Mouse (Mus musculus): ENCODE data around the gene Epb41l3. TPM values are rescaled to one million over a fixed set of nuclear protein-coding genes. Genes with fewer than 3 reads are reported as not detected.

The Epb41l3 gene
- total RNA-seq, 1 experiment from 2014 or later: 15.7 TPM

DNA sequence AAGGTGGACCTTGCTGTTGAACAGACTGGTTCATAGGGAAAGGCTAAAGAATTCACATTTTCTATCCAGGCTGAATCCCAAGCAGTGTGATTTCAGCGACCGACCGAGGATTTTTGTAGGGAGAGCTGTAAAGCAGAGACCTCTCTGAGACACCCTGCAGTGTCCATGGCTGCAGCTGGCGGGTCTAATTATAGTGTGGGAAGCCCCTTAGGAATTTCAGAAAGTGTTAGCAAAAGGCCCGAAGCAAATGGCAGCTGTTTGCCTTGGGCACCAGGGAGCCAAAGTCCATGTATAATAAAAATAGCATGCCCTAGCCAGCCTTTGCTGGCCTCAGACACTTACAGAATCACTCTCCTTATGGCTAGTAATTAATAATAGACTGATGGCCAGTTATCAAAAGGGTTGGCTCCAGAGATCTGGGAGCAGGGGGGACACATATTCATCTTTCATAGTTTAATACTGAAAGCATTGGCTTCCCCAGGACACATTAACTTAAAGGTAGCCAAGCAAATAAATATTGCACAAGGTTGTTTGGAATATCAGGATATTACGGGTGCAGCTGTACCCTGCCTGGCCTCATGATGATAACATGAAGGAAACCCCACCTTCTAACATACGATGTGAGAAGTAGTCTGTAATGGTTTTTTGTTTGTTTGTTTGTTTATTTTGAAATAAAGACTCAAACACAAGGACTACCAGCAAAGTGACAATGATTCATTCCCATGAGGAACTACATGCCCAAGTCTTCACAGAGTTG is 106.3 kb downstream of the Epb41l3 start:
- DNase-seq: no peak

DNA sequence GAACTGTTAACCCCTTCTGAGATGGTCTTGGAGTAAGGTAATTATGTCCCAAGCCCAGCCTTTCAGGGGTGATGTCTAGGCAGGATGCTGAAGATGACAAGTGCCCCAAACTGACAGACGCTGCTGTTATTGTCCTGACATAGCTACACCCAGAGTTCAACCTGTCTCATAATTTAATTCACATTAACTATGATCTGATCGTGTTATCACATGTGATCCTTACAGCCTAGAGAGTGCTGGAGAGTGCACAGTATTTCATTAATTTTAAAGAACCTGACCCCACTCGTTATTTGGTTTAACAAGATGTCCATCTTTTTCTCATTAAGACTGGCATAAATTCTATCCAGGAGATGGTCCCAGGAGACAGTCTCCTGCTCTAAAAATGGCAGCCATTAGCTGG is 112.3 kb downstream of the Epb41l3 start:
- DNase-seq: no peak

DNA sequence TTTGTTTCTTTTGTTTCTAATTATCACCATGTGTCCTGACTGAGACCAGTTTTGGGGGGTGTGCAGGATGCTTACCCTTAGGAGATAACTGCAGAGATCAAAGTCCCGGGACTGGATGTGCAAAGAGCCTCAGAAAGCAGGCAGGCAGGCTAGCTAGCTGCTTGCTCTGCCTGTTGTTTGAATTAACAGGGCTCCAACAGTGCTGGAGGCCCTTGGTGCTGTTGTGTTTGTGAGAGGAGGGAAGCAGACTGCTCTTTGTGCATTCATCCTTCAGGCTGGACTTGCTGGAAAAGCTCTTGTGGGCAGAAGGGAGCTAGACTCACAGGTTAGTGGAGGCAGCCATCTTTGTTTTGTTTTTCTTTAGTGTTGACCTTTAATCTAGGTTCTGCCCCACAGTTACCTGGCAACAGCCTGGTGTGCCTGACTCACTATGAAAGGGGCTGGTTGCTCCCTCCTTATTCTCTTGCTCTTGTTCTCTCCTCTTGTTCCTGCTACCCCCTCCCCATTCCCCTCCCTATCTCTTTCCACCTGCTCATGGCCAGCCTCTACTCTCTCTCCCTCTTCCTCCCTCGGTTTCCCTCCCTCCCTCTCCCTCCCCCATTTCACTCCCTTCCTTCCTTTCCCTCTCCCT is 117.5 kb downstream of the Epb41l3 start:
- DNase-seq: no peak

- DNase-seq: no peak
These were observed 119.1 kb downstream of the Epb41l3 start for GRCm38 (mm10) chr17:69194599-69194998.

- DNase-seq: no peak
These were observed 120.3 kb downstream of the Epb41l3 start for GRCm38 (mm10) chr17:69195758-69196157.

GRCm38 (mm10) chr17:69196656-69197055 is 121.2 kb downstream of the Epb41l3 start:
- no peak for DNase-seq

GRCm38 (mm10) chr17:69198805-69199204 is 123.3 kb downstream of the Epb41l3 start:
- no peak for DNase-seq

DNA sequence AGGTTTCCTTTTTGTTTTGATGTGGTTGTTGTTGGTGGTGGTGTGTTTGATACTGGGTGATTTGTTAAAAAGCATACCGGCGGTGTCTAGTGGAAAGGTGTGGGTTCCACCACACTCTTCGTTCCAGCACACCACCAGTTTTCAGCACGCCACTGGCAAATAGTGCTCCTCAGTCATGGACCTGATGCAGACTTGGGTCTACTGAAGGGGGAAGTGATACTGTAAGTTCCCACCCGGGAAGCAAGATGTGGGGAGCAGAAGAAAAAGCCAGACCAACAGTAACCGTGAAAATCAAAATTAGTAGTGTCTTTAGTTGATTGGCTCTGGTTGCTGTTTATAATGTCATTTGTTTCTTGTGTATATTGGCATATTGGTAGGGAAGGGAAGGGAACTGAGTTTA is 124.3 kb downstream of the Epb41l3 start:
- DNase-seq: no peak

DNA sequence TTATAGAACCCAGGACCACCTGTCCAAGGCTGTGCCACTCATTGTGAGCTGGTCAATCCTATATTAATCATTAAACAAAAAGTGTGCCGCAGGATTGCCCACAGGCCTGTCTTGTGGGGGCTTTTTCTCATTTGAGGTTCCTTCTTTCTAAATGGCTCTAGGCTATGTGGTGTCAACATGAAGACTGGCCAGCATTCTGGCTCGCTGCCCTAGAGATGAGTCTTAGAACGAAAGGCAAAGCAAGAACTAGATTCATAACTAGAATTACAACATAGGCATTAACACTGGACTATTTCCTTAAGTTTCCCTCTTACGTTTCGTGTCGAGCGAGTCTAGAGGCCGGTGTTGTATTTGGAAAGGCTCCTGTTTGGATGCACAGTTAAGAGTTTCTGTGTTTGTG is 125.5 kb downstream of the Epb41l3 start:
- DNase-seq: no peak

- no peak for DNase-seq
These were observed 130.0 kb downstream of the Epb41l3 start for GRCm38 (mm10) chr17:69205282-69205999.

- no peak for DNase-seq
These were observed 132.3 kb downstream of the Epb41l3 start for GRCm38 (mm10) chr17:69207562-69208312.

DNA sequence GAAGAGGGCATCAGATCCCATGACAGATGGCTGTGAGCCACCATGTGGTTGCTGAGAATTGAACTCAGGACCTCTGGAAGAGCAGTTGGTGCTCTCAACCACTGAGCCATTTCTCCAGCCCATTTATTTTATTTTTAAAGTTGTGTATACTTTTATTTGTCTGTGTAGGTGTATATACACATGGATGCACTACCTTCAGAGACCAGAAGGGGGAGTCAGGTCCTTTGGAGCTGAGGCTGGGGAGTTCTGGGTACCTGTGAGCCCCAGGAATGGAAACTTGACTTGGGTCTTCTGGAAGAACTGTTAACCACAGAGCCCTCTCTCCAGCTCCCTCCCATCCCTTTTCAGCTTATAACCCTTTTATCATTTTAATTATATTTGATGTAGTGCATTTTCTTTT is 135.6 kb downstream of the Epb41l3 start:
- DNase-seq: no peak

DNA sequence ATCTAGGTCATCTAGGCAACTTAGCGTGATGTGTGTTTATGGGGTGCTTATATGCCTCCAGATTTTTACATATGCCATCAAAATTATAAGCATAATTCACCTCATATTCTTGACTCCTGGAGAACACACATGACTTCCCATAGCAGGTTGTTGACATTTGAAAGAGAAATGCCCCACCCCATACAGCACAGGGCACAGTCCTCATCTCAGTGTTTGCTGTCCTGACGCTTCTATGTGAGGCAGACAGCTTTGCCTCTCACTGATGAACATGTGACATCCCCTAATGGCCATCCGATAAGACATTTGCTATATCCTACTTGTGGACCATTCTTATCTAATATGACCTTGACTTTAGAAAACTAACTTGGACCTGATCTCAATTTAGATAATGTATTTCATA is 140.6 kb downstream of the Epb41l3 start:
- DNase-seq: no peak

DNA sequence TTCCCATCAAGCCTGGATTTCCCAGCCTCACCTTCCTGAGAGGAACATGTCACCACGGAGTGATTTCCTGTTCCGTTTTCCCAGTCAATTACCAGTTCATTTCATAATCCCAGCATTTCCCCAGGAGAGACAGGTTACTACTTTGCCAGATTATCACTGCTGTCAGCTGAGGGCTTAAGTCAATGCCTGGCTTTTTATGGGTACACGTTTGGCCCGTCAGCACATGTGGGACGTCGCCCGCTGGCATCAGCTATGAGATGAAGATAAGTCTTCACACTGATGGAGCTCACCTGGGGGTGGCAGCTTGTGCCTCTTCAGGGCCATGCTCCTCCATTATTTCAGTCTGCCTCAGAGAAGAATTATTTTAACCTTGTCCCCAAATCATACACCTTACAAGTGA is 145.4 kb downstream of the Epb41l3 start:
- no peak for DNase-seq

DNA sequence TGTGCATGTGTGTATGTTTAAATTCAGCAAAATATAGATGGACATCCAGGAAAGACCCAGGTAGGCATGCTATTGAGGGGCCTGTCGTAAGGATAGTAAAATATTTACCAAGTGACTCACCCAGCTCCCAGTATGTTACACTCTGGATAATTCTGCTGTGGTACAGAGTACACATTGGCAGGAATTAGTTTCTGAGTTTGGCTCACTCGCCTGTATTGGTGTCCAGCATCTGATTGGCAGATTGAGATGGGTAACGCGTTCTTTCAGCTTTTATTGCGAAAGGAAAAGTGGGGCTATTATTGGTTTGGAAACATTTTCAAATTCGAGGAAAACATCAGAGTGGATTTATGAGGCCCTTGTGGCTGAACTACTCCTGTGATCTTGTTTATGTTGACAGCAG is 145.9 kb downstream of the Epb41l3 start:
- no peak for DNase-seq

- DNase-seq: no peak
These were observed 146.6 kb downstream of the Epb41l3 start for GRCm38 (mm10) chr17:69221966-69222692.

GRCm38 (mm10) chr17:69225996-69226395 is 150.5 kb downstream of the Epb41l3 start:
- DNase-seq: no peak

DNA sequence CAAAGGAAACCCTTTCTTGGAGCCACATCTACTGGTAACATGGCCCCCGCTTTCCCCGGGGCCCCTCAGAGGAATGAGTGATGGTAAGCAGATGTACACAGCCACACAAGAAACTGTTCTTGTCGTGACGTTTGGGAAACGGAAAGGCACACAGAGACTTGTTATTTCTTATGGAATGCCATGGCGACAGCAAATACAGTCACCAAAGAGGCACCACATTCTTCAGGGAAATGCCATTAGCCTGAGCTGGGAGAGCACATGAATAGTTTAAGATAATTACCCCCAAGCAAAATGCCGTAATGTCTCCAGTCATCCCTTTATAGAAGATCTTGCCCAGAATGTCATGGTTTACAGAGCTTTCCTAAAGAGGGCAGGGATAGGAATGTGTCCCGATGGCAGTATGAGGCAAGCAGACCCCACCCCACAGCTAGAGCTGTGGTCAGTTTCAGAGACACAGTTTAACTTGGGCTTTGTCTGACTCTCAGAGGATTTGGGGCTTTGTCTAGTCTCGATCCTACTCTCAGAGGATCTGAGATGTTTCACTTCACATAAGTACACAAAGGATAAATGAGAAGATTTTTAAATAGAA is 152.0 kb downstream of the Epb41l3 start:
- DNase-seq: no peak

GRCm38 (mm10) chr17:69229451-69229850 is 154.0 kb downstream of the Epb41l3 start:
- DNase-seq: no peak

GRCm38 (mm10) chr17:69230131-69230621 is 154.7 kb downstream of the Epb41l3 start:
- DNase-seq: no peak

- no peak for DNase-seq
These were observed 155.9 kb downstream of the Epb41l3 start for GRCm38 (mm10) chr17:69231360-69231759.
